Mouse (Mus musculus) stomach, embryonic 15.5 days (tissue): ENCODE data around the gene Zbtb49. TPM values are rescaled to one million over a fixed set of nuclear protein-coding genes. Genes with fewer than 3 reads are reported as not detected.

ENCODE experiments used
- ATAC-seq: fragments of 200-750 bp; cut with Nextera tagmentation; 2 replicates; pipeline ENCODE4 v1.8.0; 2017; ENCODE audit warnings: low read depth, moderate number of reproducible peaks, moderate TSS enrichment; ENCODE audit not compliant: insufficient read depth, low FRiP score
- H3K27ac ChIP-seq: fragments of 300-500 bp; sonication (generic); 2 replicates; pipeline ENCODE4 v1.5.1; 2015; ENCODE audit warnings: mild to moderate bottlenecking, inconsistent platforms
- H3K27me3 ChIP-seq: fragments of 300-500 bp; sonication (generic); replicated peaks from 2 replicates; pipeline ENCODE4 v1.6.1; 2015; ENCODE audit warnings: inconsistent platforms
- H3K36me3 ChIP-seq: fragments of 300-500 bp; sonication (generic); 2 replicates; pipeline ENCODE4 v1.6.1; 2015; ENCODE audit warnings: inconsistent platforms
- H3K4me1 ChIP-seq: fragments of 300-500 bp; sonication (generic); 2 replicates; pipeline ENCODE4 v1.6.1; 2015; ENCODE audit warnings: inconsistent platforms
- H3K4me2 ChIP-seq: fragments of 300-500 bp; sonication (generic); 2 replicates; pipeline ENCODE4 v1.6.1; 2015; ENCODE audit warnings: mild to moderate bottlenecking, inconsistent platforms
- H3K4me3 ChIP-seq: fragments of 300-500 bp; sonication (generic); replicated peaks from 2 replicates; pipeline ENCODE4 v1.5.1; 2015; ENCODE audit warnings: inconsistent platforms
- H3K9ac ChIP-seq: fragments of 300-500 bp; sonication (generic); 2 replicates; pipeline ENCODE4 v1.6.1; 2015; ENCODE audit warnings: inconsistent platforms
- H3K9me3 ChIP-seq: fragments of 300-500 bp; sonication (generic); 2 replicates; pipeline ENCODE4 v1.6.1; 2016; ENCODE audit warnings: inconsistent platforms
- WGBS: fragments of 180-500 bp; shearing (Covaris S2); methylation state at CpG from one replicate; pipeline ENCODE4 v1.1.7; 2015; 5-methylcytosine and 5-hydroxymethylcytosine counted together
- polyA plus RNA-seq: library from polyadenylated mRNA; unstranded; fragments of >200 nt; fragmentation: Nextera tagmentation; extraction: Ambion mirVana; gene quantifications from 2 replicates; pipeline ENCODE4 v1.2.1, GENCODE M21; 2015

The Zbtb49 gene
- polyA plus RNA-seq, 1 experiment from 2014 or later: 12.0 TPM

- H3K9ac ChIP-seq: no peak overlapping the region
- H3K27me3 ChIP-seq: no peaks in the 10 kb centered on the region
- H3K4me2 ChIP-seq: no peak overlapping the region
- WGBS: 94% methylated on average over 2 of the region's 2 CpGs
- no peak overlapping the region for H3K4me3 ChIP-seq
- H3K27ac ChIP-seq: no peak overlapping the region
- peaks cover 13% of the 10 kb centered on the region for H3K36me3 ChIP-seq
- no peaks in the 10 kb centered on the region for H3K9me3 ChIP-seq
- H3K4me1 ChIP-seq: no peaks in the 10 kb centered on the region
- no peak for ATAC-seq
Observed at GRCm38 (mm10) chr5:38236627-38237026, 16.4 kb upstream of the Zbtb49 start.

- ATAC-seq: no peak
- WGBS: 62% methylated on average over 4 of the region's 4 CpGs
- Histone ChIP-seq H3K4me3 (no peak overlapping the region), H3K36me3 (peaks cover 22% of the 10 kb centered on the region), H3K9me3 (no peaks in the 10 kb centered on the region), H3K9ac (no peak overlapping the region), H3K27me3 (no peaks in the 10 kb centered on the region), H3K4me1 (no peaks in the 10 kb centered on the region), H3K27ac (no peak overlapping the region), H3K4me2 (no peak overlapping the region)
Observed at GRCm38 (mm10) chr5:38235422-38235821, 15.2 kb upstream of the Zbtb49 start.

GRCm38 (mm10) chr5:38219771-38220307, 418 bp downstream of the Zbtb49 start:
- ATAC-seq: peak; percentile 70
- WGBS: under 1% methylated on average over 35 of the region's 35 CpGs
- peak overlapping the region; percentile 27; the same call in 1 of the 2 replicates for H3K27ac ChIP-seq

GRCm38 (mm10) chr5:38213009-38213408, 7.2 kb downstream of the Zbtb49 start:
- Histone ChIP-seq H3K36me3 (peaks cover 24% of the 10 kb centered on the region), H3K27me3 (no peaks in the 10 kb centered on the region), H3K4me3 (no peak overlapping the region), H3K9me3 (no peaks in the 10 kb centered on the region), H3K27ac (no peak overlapping the region), H3K9ac (no peak overlapping the region), H3K4me1 (no peaks in the 10 kb centered on the region), H3K4me2 (no peak overlapping the region)
- no peak for ATAC-seq
- WGBS: 82% methylated on average over 6 of the region's 6 CpGs

More at GRCm38 (mm10) chr5:38219771-38220307, 418 bp downstream of the Zbtb49 start:
- Histone ChIP-seq H3K9me3 (no peaks in the 10 kb centered on the region), H3K27me3 (no peaks in the 10 kb centered on the region), H3K9ac (peak overlapping the region; percentile 79), H3K4me2 (peak overlapping the region; percentile 72), H3K36me3 (no peaks in the 10 kb centered on the region; the same call in 1 of the 2 replicates), H3K4me1 (peaks cover 15% of the 10 kb centered on the region), H3K4me3 (peak overlapping the region; percentile 74)

- Histone ChIP-seq H3K4me3 (no peak overlapping the region), H3K4me2 (no peak overlapping the region), H3K4me1 (no peaks in the 10 kb centered on the region), H3K9me3 (no peaks in the 10 kb centered on the region), H3K27ac (no peak overlapping the region), H3K9ac (no peak overlapping the region), H3K27me3 (no peaks in the 10 kb centered on the region), H3K36me3 (peaks cover 24% of the 10 kb centered on the region)
- no peak for ATAC-seq
- WGBS: 80% methylated on average over 8 of the region's 8 CpGs
Observed at GRCm38 (mm10) chr5:38211691-38212090, 8.6 kb downstream of the Zbtb49 start.

GRCm38 (mm10) chr5:38208985-38209384, 11.3 kb downstream of the Zbtb49 start:
- Histone ChIP-seq H3K27ac (no peak overlapping the region), H3K9me3 (no peaks in the 10 kb centered on the region), H3K27me3 (no peaks in the 10 kb centered on the region), H3K36me3 (peaks cover 30% of the 10 kb centered on the region), H3K4me1 (no peaks in the 10 kb centered on the region), H3K4me2 (no peak overlapping the region), H3K9ac (no peak overlapping the region), H3K4me3 (no peak overlapping the region)
- 68% methylated on average over 8 of the region's 8 CpGs for WGBS
- no peak for ATAC-seq

GRCm38 (mm10) chr5:38205303-38205726, 14.9 kb downstream of the Zbtb49 start:
- 81% methylated on average over 7 of the region's 7 CpGs for WGBS
- no peak for ATAC-seq
- no peaks in the 10 kb centered on the region for H3K9me3 ChIP-seq
- H3K27ac ChIP-seq: no peak overlapping the region
- no peaks in the 10 kb centered on the region for H3K27me3 ChIP-seq
- H3K36me3 ChIP-seq: peaks cover 30% of the 10 kb centered on the region
- no peak overlapping the region for H3K4me3 ChIP-seq
- no peaks in the 10 kb centered on the region for H3K4me1 ChIP-seq
- H3K4me2 ChIP-seq: no peak overlapping the region
- H3K9ac ChIP-seq: no peak overlapping the region

GRCm38 (mm10) chr5:38199686-38200085, 20.6 kb downstream of the Zbtb49 start:
- Histone ChIP-seq H3K9me3 (no peaks in the 10 kb centered on the region), H3K36me3 (peaks cover 28% of the 10 kb centered on the region), H3K4me1 (no peaks in the 10 kb centered on the region), H3K27ac (no peak overlapping the region), H3K4me2 (no peak overlapping the region), H3K27me3 (no peaks in the 10 kb centered on the region), H3K9ac (no peak overlapping the region), H3K4me3 (no peak overlapping the region)
- no peak for ATAC-seq
- 97% methylated on average over 2 of the region's 2 CpGs for WGBS

GRCm38 (mm10) chr5:38197482-38197823, 22.8 kb downstream of the Zbtb49 start:
- no peak overlapping the region for H3K4me3 ChIP-seq
- H3K4me1 ChIP-seq: no peaks in the 10 kb centered on the region
- peaks cover 8% of the 10 kb centered on the region; the same call in 1 of the 2 replicates for H3K36me3 ChIP-seq
- 16% methylated on average over 7 of the region's 7 CpGs for WGBS
- H3K27ac ChIP-seq: no peak overlapping the region
- H3K9me3 ChIP-seq: no peaks in the 10 kb centered on the region
- no peak overlapping the region for H3K9ac ChIP-seq
- peak; percentile 50; the same call in 1 of the 2 replicates for ATAC-seq
- no peaks in the 10 kb centered on the region for H3K27me3 ChIP-seq
- no peak overlapping the region for H3K4me2 ChIP-seq

- ATAC-seq: no peak
- 69% methylated on average over 5 of the region's 5 CpGs for WGBS
- H3K4me3 ChIP-seq: no peak overlapping the region
Observed at GRCm38 (mm10) chr5:38196821-38197481, 23.3 kb downstream of the Zbtb49 start.

GRCm38 (mm10) chr5:38195941-38196340, 24.3 kb downstream of the Zbtb49 start:
- H3K36me3 ChIP-seq: peaks cover 6% of the 10 kb centered on the region; the same call in 1 of the 2 replicates
- H3K4me3 ChIP-seq: no peak overlapping the region
- ATAC-seq: no peak
- H3K9ac ChIP-seq: no peak overlapping the region
- no peaks in the 10 kb centered on the region for H3K27me3 ChIP-seq
- H3K9me3 ChIP-seq: no peaks in the 10 kb centered on the region
- no peaks in the 10 kb centered on the region for H3K4me1 ChIP-seq
- H3K4me2 ChIP-seq: no peak overlapping the region
- H3K27ac ChIP-seq: no peak overlapping the region

More at GRCm38 (mm10) chr5:38196821-38197481, 23.3 kb downstream of the Zbtb49 start:
- H3K4me2 ChIP-seq: no peak overlapping the region
- peaks cover 8% of the 10 kb centered on the region; the same call in 1 of the 2 replicates for H3K36me3 ChIP-seq
- H3K9me3 ChIP-seq: no peaks in the 10 kb centered on the region
- no peak overlapping the region for H3K27ac ChIP-seq
- H3K4me1 ChIP-seq: no peaks in the 10 kb centered on the region
- H3K27me3 ChIP-seq: no peaks in the 10 kb centered on the region
- no peak overlapping the region for H3K9ac ChIP-seq

- 26% methylated on average over 2 of the region's 2 CpGs for WGBS
- ATAC-seq: no peak
- no peaks in the 10 kb centered on the region for H3K4me1 ChIP-seq
- H3K27me3 ChIP-seq: no peaks in the 10 kb centered on the region
- no peak overlapping the region for H3K9ac ChIP-seq
- H3K27ac ChIP-seq: no peak overlapping the region
- H3K9me3 ChIP-seq: no peaks in the 10 kb centered on the region
- no peak overlapping the region for H3K4me2 ChIP-seq
- no peak overlapping the region for H3K4me3 ChIP-seq
- H3K36me3 ChIP-seq: peaks cover 2% of the 10 kb centered on the region; the same call in 1 of the 2 replicates
Observed at GRCm38 (mm10) chr5:38194946-38195345, 25.3 kb downstream of the Zbtb49 start.
